Mouse (Mus musculus): ENCODE measurements around the gene Rec114. TPM values are rescaled to one million over a fixed set of nuclear protein-coding genes. Genes with fewer than 3 reads are reported as not detected.

The Rec114 gene
- under 1 TPM in 1 of 2 experiments, not detected in 1; 0.59 TPM for total RNA-seq (2021)
- long read RNA-seq, experiment 1, partial matches to known transcripts, result 0 of 3 reads
- long read RNA-seq, experiment 1, other reads (novel, unspliced or antisense), result 3 of 3 reads
- long read RNA-seq, experiment 2, result 0 reads

DNA sequence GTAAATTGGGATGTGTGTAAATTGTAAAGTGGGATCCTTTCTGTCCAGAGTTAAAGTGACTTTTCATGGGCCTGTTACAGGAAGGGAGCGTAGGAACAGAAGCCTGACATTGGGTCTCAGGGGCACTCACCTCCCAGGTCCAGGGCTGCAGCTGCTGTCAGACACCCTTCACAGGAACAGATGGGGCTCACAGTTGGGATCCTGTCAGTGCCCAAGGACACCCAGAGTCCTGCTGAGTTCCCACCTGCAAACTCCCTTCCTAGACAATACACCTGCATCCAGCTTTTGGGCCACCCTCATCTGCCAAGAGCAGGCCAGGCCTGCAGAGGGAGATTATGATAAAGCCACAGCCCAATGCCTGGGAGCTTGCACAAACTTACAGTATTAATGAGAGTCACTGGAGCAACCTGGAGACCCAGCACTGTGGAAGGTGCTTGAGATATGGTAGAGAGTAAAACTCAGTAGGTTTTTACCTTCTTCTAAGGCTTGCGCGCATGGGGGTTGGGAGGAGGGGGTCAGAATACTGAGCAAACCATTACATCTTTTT, at the start of gene Rec114:
Gene Rec114 (minus strand): TSS at position 263 of the 547 bp plus-strand sequence.
- DNase-seq, result no peak

DNA sequence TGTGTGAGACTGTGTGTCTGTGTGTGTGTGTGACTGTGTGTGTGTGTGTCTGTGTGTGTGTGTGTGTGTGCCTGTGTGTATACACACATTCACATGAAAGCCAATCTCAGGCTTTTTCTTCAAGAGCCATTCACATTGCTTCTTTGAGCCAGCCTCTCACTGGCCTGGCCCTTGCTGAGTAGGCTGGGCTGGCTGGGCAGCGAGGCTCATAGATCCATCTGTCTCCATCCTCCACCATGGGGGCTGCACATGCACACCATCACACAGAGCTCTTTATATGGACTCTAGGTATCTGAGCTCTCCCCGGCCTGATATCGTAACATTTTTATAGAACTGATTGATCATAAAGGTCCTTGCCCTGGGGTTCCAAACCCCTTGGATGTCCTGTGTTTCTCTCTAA, 45.7 kb upstream of the Rec114 start:
- DNase-seq, result no peak

DNA sequence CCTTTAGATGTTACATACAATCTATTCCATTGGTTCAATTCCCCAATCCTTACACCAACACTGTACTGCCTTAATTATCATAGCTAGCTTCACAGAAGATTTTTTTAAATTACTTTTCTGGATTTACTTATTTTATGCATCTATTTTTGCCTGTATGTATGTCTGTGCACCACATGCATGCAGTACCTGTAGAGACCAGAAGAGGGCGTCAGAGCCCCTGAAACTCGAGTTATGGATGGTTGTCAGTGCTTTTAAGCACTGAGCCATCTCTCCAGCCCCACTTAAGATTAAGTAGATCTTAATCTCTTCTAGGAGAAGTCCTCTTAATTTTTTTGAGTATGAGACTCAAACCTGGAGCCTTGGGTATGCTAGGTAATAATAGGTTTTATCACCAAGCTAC, 31.6 kb upstream of the Rec114 start:
- no peak for DNase-seq

DNA sequence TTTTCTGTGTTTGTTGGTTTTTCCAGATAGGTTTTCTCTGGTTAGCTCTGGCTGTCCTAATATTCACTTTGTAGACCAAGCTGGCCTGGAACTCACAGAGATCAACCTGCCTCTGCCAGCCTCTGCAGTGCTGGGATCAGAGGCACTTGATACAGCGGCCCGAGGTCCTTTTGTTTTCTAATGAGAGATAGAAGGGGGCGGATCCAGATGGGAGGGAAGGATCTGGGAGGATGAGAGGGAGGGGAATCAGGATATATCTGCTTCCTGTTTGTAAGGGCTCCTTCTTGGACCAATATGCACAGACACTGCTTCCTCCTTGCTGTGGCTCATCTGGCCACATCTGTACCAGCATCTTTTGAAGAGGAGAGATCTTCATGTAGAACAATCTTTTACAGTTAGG, 31.0 kb upstream of the Rec114 start:
- no peak for DNase-seq

DNA sequence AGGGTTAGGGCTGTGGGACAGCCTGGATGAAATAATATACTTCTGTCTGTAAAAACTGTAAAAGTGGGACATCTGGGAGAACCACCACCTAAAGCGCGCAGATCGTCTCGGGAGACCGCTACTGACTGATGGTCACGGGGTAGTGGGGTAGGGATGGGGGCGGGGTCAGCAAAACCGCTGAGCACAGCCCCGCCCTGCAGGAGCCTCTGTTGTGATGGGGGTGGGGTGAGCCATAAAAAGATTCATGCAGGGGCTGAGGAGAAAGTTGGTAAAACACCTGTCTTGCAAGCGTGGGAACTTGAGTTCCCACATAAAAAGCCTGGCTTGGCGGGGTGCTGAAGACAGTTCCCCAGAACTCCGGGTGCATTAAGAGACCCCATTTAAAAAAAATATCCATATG, 26.2 kb upstream of the Rec114 start:
- DNase-seq, result no peak

DNA sequence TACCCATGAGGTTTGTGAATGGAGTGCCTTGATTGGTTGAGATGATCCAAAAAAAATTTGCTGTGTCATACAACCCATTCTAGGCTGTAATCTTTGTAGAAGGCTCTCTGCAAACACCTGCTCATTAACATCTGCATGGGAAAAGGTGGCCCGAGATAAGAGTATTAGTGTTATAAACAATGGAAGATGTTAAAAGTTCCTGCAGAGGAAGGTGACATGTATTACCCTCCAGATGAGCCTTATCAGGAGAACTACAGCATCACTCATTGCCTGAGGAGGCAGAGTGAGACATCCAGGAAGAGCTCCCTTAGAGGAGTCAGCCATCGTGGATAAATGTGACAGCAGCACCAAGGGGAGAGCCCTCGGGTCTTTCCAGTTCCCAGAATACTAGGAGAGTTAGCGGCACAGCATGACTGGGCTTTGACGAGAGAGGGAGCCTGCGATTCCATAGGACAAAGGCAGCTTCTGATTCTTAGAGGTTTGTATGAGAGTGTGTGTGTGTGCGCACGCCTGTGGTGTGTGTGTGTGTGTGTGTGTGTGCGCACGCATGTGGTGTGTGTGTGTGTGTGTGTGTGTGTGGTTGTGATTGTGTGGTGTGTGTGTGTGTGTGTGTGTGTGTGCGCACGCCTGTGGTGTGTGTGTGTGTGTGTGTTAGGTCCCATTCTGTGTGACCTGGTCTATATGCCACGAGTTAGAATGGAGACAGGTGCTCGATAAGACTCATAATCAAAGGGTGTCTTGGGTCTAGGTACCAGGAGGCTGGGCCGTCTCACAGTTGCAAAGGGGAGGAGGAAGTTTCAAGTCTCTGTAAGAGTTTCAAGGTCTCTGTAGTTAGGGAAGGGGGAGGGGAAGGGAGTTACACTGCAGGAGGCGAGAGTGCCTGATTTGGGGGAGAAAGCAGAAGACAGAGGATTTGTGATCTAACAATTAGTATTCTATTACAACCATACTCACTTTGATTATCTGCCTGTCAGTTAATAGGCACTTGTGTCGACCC, 23.5 kb upstream of the Rec114 start:
- no peak for DNase-seq

DNA sequence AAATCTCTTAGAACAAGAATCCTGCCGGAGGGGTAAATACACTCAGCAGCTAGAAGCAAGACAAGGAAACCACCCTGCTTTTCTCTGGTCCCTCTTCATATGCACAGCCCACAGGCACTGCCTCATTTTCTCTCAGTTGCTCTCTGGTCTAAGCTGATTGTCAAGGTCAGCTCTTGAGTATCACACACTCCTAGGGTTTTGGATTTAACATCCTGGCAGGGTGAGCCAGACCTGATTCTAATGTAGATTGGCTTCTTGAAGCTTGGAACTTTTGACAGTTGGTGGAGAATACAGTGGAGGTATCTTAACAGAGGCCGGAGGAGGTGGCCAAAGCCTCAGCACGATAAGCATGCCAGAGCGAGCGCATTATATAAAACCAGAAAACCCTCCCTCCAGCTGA, 20.6 kb upstream of the Rec114 start:
- DNase-seq, result no peak

DNA sequence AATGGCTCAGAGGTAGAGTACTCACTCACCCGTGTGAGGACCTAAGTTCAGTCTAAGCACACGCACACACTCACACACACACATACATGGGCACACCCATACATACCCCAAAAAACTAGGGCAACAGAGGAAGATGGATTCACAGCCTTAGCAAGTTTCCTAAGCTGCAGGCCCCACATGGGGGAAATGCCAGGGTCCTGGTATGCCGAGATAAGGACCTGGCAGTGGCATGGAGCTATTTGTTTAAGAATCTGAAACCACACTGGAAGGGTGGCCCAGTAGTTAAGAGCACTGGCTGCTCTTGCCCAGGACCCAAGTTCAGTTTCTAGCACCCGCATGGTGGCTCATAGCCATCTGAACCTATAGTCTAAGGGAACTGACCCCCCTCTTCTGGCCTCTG, 19.4 kb upstream of the Rec114 start:
- no peak for DNase-seq

DNA sequence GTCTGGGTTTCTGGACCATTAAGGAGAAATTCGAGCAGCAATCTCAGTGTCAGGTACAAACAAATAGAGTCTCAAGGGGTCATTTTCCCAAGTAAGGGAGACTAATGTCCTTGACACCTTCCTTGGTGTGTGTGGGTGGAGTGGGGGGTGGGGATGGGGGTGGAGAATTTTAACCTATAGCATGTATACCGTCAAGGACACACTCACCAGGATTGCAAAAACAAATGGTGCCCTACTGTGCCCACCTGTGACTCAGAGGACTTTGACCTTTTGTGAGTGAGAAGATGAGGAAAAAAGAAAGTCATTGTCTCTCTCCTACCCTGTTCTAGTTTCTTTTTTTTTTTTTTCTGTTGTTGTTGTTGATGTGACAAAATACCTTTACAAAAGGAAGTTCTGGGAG, 18.3 kb upstream of the Rec114 start:
- no peak for DNase-seq

DNA sequence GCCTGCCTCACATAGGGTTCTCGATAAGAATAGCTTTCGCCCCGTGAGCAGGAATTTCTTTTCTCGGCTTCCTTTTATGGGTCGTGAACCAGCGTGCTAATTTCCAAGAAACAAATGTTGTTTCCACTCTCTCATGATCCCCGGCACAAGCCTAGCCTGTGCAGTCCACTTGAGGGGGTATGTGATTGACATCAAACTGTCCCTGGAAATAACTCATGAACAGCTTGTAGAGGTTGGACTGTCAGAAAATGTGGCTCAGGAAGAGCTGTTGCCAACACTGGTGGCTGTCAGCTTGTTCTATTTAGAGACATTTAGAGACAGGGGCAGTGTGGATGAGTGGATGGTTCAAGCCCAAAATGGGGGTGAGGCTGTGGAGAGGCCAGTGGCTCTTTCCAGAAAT, 15.0 kb upstream of the Rec114 start:
- no peak for DNase-seq

DNA sequence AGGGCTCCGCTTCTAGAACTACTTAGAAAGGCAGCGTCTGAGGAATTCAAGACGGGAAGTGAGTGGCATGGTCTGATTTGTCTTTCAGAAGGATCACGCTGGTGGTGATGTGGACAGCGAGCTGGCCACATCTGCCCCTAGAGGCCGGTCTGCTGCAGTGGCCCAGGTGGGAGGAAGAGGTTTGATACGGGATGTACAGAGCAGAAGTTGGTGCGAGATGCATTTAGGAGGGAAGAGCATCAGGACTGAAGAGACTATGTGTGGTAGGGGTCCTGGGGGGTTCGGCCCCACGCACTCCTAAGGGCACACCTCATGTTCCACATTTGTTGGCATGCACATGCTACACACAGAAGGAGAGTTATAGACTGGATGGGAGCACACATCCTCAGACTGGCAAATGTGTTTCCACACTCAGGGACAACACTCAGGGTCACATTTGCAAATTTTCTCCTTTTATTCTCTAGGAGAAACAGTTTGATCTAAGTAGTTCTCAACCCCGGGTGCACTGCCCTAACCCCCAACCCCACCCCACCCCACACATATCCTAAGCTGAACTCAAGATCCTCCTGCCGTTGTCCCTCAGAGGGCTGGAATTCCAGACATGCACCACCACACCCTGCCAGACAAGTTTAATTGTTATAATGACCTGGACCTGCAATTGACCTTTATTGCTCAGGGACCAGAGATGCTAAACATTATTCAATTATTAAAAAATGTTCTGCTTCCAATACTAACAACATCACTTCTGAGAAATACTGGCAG, 12.8 kb upstream of the Rec114 start:
- DNase-seq, result no peak

DNA sequence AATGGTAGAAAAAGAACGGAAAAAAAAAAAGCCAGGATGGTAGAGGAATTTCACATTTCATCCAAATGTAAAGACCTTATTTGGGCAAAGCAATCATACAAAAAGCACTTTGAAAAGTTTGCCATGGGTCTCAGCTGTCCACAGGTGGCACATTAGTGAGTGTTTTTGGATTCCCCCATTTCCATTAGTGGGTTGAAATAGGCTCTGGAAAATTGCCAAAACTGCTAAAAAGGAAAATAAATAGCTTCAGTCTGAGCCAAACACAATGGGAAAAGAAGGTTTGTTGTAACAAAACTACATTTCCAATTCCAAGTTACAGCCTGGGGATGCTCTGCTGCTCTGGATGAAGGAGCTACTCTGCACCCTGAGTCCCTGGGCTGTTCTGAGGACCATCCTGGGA, 9.8 kb upstream of the Rec114 start:
- no peak for DNase-seq

DNA sequence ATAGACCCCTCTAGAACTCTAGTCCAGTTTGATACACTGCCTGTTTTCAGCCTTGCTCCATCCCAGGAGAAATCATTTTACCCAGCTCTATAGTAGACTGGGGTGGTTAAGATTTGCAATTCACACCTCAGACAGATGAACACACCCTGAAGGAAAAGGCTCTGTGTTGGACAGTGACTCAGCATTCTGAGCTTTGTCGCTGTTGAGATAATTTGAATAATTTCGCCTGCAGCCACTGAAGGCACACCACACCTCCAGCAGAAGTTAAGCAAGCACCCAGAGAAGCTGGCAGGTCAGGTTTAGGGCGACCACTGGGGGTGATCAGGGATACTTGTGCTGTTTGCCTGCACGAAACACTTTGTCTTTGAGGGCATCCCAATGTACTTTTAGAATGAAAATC, 4.4 kb upstream of the Rec114 start:
- DNase-seq, result no peak

DNA sequence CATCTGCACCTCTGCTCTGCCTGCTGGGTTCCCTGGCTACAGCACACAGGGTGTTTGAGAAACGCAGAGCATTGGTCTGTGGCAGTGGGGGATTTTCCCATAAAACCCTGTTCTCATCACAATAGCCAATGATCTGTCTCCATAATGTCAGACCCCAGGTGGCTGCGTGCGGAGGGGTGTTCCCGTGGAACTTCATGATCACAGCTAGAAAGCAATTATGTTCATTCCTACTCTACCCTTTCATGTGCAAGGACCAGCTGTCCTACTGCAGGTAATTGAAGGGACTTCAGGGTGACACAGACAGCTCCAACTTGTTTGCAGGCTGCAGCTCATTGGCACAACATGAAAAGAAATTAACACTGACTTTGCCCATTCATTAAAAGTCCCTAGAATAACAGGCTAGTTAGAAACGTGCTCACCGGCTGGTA, 3.6 kb upstream of the Rec114 start:
- no peak for DNase-seq

DNA sequence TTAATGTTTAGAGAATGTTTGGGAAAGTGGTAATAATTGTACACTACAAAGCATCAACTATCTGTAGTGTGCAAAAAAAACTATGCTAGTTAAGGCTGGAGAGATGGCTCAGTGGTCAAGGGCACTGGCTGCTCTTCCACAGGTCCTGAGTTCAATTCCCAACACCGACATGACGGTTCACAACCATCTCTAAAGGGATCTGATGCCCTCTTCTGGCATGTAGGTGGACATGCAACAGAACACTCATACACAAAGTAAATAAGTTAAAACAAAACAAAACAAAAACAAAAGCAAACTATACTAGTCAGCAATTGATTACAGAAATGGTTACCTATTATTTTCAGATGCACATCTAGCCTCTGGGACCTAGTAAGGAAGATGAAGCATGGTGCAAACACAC, 1.1 kb downstream of the Rec114 start:
- no peak for DNase-seq

DNA sequence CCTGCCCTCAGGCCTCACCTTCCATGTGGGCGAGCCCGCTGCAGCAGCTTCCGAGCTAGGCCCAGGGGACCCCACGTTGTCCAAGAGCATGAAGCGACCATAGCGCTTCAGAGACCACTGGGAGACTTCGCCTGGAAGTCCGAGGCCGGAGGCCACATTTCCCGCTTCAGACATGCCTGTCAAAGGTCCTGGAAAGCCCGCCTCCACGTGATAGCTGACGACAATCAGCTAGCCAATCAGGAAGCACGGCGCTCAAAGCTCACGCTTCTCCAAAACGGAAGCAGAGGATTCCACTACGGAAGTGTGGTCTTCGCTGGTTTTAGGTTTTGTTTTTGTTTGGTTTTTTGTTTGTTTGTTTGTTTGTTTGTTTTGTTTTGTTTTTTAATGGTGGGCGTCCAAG, 2.4 kb downstream of the Rec114 start:
- DNase-seq, result no peak

DNA sequence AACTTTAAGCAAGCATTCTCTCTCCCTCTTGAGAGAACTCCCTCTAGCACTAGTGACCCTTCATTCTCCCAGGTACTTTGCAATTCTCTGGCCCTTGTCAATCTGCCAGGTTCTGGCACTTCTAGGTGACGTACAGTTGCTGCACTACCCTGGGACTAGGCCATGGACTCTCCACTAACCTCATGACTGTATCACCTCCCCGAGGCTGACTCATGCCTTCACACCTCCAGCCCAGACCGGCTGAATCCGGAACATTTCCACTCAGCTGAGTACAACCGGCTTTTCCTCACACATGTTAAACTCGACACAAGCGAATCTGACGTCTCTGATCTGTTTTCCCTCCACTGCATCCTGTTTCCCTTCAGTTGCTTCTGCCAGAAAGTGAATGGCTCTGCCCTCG, 4.0 kb downstream of the Rec114 start:
- DNase-seq, result no peak

DNA sequence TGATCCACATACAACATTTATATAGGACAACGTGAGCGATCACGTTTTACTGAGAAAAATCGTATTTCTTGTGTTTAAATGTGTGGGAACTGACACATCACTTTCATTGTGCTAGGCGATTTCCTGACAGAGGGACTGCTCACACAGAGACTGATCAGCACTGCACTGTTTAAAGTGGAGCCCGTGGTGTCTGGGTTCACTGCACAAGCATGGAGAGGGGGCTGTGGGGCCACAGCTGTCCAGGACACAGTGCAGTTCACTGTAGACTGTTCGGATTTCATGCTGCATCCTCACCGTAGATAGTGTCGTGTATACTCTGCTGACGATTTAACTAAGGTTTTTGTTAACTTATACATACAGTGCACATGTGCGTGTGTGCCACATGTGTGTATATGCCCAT, 20.6 kb downstream of the Rec114 start:
- no peak for DNase-seq

DNA sequence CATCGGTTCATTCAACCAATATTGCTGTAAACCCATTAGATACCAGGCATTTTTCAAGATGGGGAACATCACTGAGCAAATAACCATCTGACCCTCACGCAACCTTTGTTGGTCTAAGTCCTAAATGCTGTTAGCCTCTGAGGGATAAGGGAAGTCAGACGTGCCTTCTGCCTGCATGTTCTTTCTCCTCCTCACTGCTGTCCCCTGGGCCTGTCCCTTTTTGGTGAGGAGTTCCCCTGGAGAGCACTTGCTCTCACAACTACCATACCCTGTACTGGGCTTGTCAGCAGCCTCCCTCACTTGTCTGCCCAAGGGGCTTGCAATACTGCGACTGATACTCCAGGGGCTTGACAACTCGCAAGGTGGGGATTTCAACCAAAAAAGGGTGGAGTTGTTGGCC, 21.6 kb downstream of the Rec114 start:
- no peak for DNase-seq

DNA sequence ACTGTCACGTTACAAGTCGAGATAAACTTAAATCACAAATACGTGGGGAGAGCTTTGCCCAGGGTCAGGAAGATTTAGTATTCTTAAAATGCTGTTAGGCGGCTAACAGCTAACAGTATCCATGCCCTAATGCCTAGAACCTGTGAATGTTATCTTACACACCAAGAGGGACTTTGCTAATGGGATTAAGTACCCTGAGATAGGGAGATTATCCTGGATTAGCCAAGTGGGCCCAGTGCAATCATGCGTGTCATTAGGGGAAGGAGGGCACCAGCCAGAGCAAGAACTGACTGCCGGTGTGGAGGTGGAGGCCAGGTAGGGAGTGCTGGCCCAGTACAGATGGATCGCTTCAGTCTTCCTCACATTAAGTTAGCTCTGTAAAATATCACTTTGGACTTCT, 22.7 kb downstream of the Rec114 start:
- DNase-seq, result no peak

DNA sequence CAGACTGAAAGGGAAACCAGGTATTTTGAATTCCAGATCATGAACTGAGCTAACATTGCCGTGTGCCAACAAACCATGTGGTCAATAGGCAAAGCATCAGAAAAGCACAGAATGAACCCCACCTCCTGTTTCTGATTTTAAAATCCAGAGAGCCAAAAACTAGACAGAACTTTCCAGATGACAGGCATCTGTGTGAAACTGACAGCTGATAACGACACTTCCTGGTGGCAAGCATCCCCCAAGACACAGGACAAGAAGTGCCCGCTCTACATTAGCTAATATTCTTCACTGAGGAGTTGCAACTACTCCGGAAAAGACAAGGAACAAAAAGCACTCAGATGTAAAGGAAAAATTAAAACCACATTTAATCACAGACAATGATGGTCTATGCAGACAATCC, 23.6 kb downstream of the Rec114 start:
- no peak for DNase-seq

DNA sequence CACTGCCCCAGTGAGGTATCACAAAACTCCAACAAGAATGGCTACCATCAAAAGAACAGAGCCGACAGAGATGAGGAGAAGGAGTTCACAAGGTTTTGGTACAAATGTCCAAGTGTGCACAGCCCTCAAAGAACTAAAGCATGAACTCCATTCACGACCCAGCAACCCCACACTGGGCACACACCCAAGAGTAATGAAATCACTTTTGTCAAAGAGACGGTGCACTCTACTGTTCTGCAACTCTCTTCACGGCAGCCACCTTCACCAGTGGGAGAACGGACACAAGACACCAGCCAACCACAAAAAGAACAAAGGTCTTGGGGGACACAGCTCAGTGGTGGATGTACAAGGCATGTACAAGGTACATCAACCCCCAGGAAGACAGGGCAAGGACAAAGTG, 24.3 kb downstream of the Rec114 start:
- DNase-seq, result no peak

DNA sequence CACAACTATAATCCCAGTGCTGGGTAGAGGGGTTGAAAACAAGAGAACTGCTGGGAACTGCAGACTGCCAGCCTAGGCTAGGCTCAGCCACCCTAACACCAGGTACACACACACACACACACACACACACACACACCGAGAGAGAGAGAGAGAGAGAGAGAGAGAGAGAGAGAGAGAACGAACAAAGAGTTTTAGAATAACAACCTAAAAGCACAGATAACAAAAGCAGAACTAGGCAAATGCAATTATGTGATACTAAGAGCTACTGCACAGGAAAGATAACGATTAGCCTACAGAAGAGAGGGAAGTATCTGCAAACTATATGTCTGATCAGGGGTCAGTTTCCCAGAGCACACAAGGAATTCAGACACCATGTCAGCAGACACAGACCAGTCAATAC, 24.8 kb downstream of the Rec114 start:
- no peak for DNase-seq
